Mouse (Mus musculus) heart, embryonic 11.5 days (tissue): ENCODE measurements around the gene Ttc34. TPM values are rescaled to one million over a fixed set of nuclear protein-coding genes. Genes with fewer than 3 reads are reported as not detected.

Experiments
- polyA plus RNA-seq: library from polyadenylated mRNA; unstranded; fragments of >200 nt; fragmentation: Nextera tagmentation; extraction: Ambion mirVana; gene quantifications from 2 replicates; pipeline ENCODE4 v1.2.1, GENCODE M21; 2014

Ttc34 gene
- polyA plus RNA-seq, 1 experiment from 2014 or later, result 0.52 TPM

Other genes starting within 250 kb of the Ttc34 start
- gene Prdm16, start 200.6 kb upstream of the Ttc34 start, polyA plus RNA-seq, result 14.2 and 14.8 TPM in 2 replicates
- gene Actrt2, start 169.6 kb upstream of the Ttc34 start, polyA plus RNA-seq, result not detected in 2 replicates
- 0.23 and 0.82 TPM in 2 replicates for gene Mmel1, start 32.1 kb downstream of the Ttc34 start, polyA plus RNA-seq
- gene Fam213b, start 61.7 kb downstream of the Ttc34 start, polyA plus RNA-seq, result 26.4 and 29.6 TPM in 2 replicates
- gene Tnfrsf14, start 91.1 kb downstream of the Ttc34 start, polyA plus RNA-seq, result 3.0 and 4.4 TPM in 2 replicates
- 0.56 TPM in 1 of 2 replicates, not detected in the other for gene Hes5, start 123.5 kb downstream of the Ttc34 start, polyA plus RNA-seq
- gene Pank4, start 126.7 kb downstream of the Ttc34 start, polyA plus RNA-seq, result 40.6 and 45.0 TPM in 2 replicates
- 0.13 and 0.30 TPM in 2 replicates for gene Plch2, start 219.3 kb downstream of the Ttc34 start, polyA plus RNA-seq
- 4.1 and 9.9 TPM in 2 replicates for gene Pex10, start 229.6 kb downstream of the Ttc34 start, polyA plus RNA-seq
- gene Rer1, start 248.9 kb downstream of the Ttc34 start, polyA plus RNA-seq, result 148 TPM in 2 replicates
- gene Morn1, start 249.1 kb downstream of the Ttc34 start, polyA plus RNA-seq, result 2.5 and 2.9 TPM in 2 replicates